Mouse (Mus musculus) embryonic facial prominence, embryonic 13.5 days (tissue): ENCODE measurements around the gene Olfr393. TPM values are rescaled to one million over a fixed set of nuclear protein-coding genes. Genes with fewer than 3 reads are reported as not detected.

Experiments
- ATAC-seq: fragments of 200-750 bp; cut with Nextera tagmentation; 2 replicates; pipeline ENCODE4 v1.8.0; 2017; ENCODE audit warnings: low read depth; ENCODE audit not compliant: insufficient number of reproducible peaks, insufficient read depth, low FRiP score, low TSS enrichment
- H3K27ac ChIP-seq: fragments of 300-500 bp; sonication (generic); 2 replicates; pipeline ENCODE4 v1.5.1; 2015; ENCODE audit warnings: moderate library complexity, mild to moderate bottlenecking, inconsistent platforms
- H3K27me3 ChIP-seq: fragments of 300-500 bp; sonication (generic); 2 replicates; pipeline ENCODE4 v1.6.1; 2015; ENCODE audit warnings: mild to moderate bottlenecking, inconsistent platforms
- H3K36me3 ChIP-seq: fragments of 300-500 bp; sonication (generic); 2 replicates; pipeline ENCODE4 v1.6.1; 2015; ENCODE audit warnings: mild to moderate bottlenecking, inconsistent platforms
- H3K4me1 ChIP-seq: fragments of 300-500 bp; sonication (generic); 2 replicates; pipeline ENCODE4 v1.6.1; 2015; ENCODE audit warnings: inconsistent platforms
- H3K4me2 ChIP-seq: fragments of 300-500 bp; sonication (generic); 2 replicates; pipeline ENCODE4 v1.6.1; 2015; ENCODE audit warnings: moderate library complexity, mild to moderate bottlenecking, inconsistent platforms
- H3K4me3 ChIP-seq: fragments of 300-500 bp; sonication (generic); 2 replicates; pipeline ENCODE4 v1.5.1; 2015; ENCODE audit warnings: mild to moderate bottlenecking, inconsistent platforms
- H3K9ac ChIP-seq: fragments of 300-500 bp; sonication (generic); 2 replicates; pipeline ENCODE4 v1.6.1; 2015; ENCODE audit warnings: mild to moderate bottlenecking, inconsistent platforms
- H3K9me3 ChIP-seq: fragments of 300-500 bp; sonication (generic); 2 replicates; pipeline ENCODE4 v1.6.1; 2016; ENCODE audit warnings: inconsistent platforms
- WGBS: fragments of 180-500 bp; shearing (Covaris S2); methylation state at CpG from one replicate; pipeline ENCODE4 v1.1.7; 2015; ENCODE audit warnings: mixed read lengths; 5-methylcytosine and 5-hydroxymethylcytosine counted together
- polyA plus RNA-seq: library from polyadenylated mRNA; unstranded; fragments of >200 nt; fragmentation: Nextera tagmentation; extraction: Ambion mirVana; gene quantifications from 2 replicates; pipeline ENCODE4 v1.2.1, GENCODE M21; 2015

Gene Olfr393
- not detected in 2 replicates for polyA plus RNA-seq

DNA sequence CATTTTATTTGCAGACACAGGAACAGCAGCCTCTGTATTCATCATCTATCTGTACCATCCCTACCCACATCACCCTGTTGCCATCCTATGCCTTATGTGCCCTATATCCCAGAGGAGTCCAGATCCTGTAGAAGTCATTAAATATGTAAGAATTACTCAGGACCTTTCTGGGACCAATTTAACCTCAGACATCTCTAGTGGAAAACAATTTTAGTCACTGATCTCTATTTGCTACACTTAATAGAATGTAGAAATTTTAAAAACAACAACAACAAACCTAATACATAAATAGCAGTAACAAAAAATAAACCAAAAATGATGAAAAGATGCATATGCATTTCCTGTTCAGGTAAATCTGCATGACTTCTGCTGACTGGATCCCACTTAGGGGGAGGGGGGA lies at the start of gene Olfr393:
Olfr393 (minus strand) TSS at position 101 of the 400 bp plus-strand sequence.
- Histone ChIP-seq H3K9ac (no peak within 1 kb of the TSS), H3K36me3 (no peaks in the 10 kb centered on the region), H3K27me3 (no peaks in the 10 kb centered on the region), H3K4me3 (no peak within 1 kb of the TSS), H3K9me3 (0 out of 2 replicates have a peak, but pooled peaks cover 5% of the 10 kb centered on the region), H3K4me1 (no peaks in the 10 kb centered on the region), H3K27ac (no peak within 1 kb of the TSS), H3K4me2 (no peak within 1 kb of the TSS)
- no peak for ATAC-seq

DNA sequence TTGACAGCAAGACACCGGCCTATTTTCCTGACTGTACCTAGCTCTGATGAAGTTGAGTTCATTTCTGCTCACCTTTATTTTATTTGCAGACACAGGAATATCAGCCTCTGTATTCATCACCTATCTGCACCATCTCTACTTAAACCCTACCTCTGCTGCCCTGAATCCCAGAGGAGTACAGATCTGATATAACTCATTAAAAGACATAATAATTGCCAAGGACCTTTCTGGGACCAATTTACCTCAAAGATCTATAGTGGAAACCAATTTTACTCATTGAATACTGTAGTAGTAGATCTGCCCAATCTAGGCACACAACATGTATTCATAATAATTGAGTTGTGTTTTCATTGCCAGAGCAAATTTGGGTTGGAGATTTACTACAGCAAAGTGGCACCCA lies 39.4 kb upstream of the Olfr393 start, which contains the start of gene Olfr394:
Olfr394 (minus strand) TSS at position 101 of the 400 bp plus-strand sequence.
- no peaks in the 10 kb centered on the region for H3K27me3 ChIP-seq
- no peak within 1 kb of the TSS for H3K4me3 ChIP-seq
- H3K4me2 ChIP-seq = no peak within 1 kb of the TSS
- H3K36me3 ChIP-seq = no peaks in the 10 kb centered on the region
- H3K4me1 ChIP-seq = no peaks in the 10 kb centered on the region
- 81% methylated on average over 1 of the region's 1 CpGs for WGBS
- H3K27ac ChIP-seq = no peak within 1 kb of the TSS
- no peak within 1 kb of the TSS for H3K9ac ChIP-seq
- ATAC-seq = no peak
- H3K9me3 ChIP-seq = no peaks in the 10 kb centered on the region

GRCm38 (mm10) chr11:73816949-73817348 lies 34.3 kb downstream of the Olfr393 start, which contains the start of gene Olfr392:
Gene Olfr392, minus strand, starts transcription at chr11:73817049.
- 92% methylated on average over 1 of the region's 1 CpGs for WGBS

GRCm38 (mm10) chr11:73802952-73803351 lies 48.3 kb downstream of the Olfr393 start, which contains the start of gene Olfr391-ps:
Gene Olfr391-ps, minus strand, starts transcription at chr11:73803052.
- no peaks in the 10 kb centered on the region for H3K27me3 ChIP-seq
- H3K9me3 ChIP-seq = no peaks in the 10 kb centered on the region
- no peak within 1 kb of the TSS for H3K4me3 ChIP-seq
- no peaks in the 10 kb centered on the region for H3K36me3 ChIP-seq
- WGBS = 26% methylated on average over 1 of the region's 1 CpGs
- no peaks in the 10 kb centered on the region for H3K4me1 ChIP-seq
- H3K27ac ChIP-seq = no peak within 1 kb of the TSS
- no peak for ATAC-seq
- no peak within 1 kb of the TSS for H3K4me2 ChIP-seq
- no peak within 1 kb of the TSS for H3K9ac ChIP-seq

More at GRCm38 (mm10) chr11:73816949-73817348, 34.3 kb downstream of the Olfr393 start, which contains the start of gene Olfr392:
- ATAC-seq = no peak
- Histone ChIP-seq H3K9ac (no peak within 1 kb of the TSS), H3K4me1 (no peaks in the 10 kb centered on the region), H3K36me3 (no peaks in the 10 kb centered on the region), H3K4me3 (no peak within 1 kb of the TSS), H3K27ac (no peak within 1 kb of the TSS), H3K9me3 (no peaks in the 10 kb centered on the region), H3K4me2 (no peak within 1 kb of the TSS), H3K27me3 (no peaks in the 10 kb centered on the region)

Other genes starting within 250 kb of the Olfr393 start
- gene Zfp735, start 162.7 kb downstream of the Olfr393 start, polyA plus RNA-seq = not detected in 2 replicates
- not detected in 2 replicates for gene Olfr389, start 70.7 kb downstream of the Olfr393 start, polyA plus RNA-seq
- not detected in 2 replicates for gene Olfr390, start 68.5 kb downstream of the Olfr393 start, polyA plus RNA-seq
- gene Olfr391-ps, start 48.4 kb downstream of the Olfr393 start, polyA plus RNA-seq = not detected in 2 replicates
- not detected in 2 replicates for gene Olfr392, start 34.4 kb downstream of the Olfr393 start, polyA plus RNA-seq
- gene Olfr394, start 39.3 kb upstream of the Olfr393 start, polyA plus RNA-seq = not detected in 2 replicates
- gene Olfr395, start 57.8 kb upstream of the Olfr393 start, polyA plus RNA-seq = not detected in 2 replicates
- 0.14 TPM in 1 of 2 replicates, not detected in the other for gene Olfr23, start 85.2 kb upstream of the Olfr393 start, polyA plus RNA-seq
- gene Olfr397, start 109.4 kb upstream of the Olfr393 start, polyA plus RNA-seq = not detected in 2 replicates
- not detected in 2 replicates for gene Olfr398, start 139.0 kb upstream of the Olfr393 start, polyA plus RNA-seq
- not detected in 2 replicates for gene Olfr139, start 205.1 kb upstream of the Olfr393 start, polyA plus RNA-seq
- 0.15 TPM in 1 of 2 replicates, not detected in the other for gene Olfr399, start 205.2 kb upstream of the Olfr393 start, polyA plus RNA-seq
- not detected in 2 replicates for gene Zfp616, start 218.5 kb upstream of the Olfr393 start, polyA plus RNA-seq